Mouse (Mus musculus) liver, adult 2 months (tissue): ENCODE data around the gene Gm21812.
"Not testable (repeated sequence)": the region's sequence is repeated elsewhere in the genome, so short reads cannot be mapped to it uniquely, and the experiment has no call there.

Experiments used
- CTCF ChIP-seq: fragments of 200-500 bp; IDR thresholded peaks from 2 replicates; pipeline ENCODE4 v1.5.1; 2011; ENCODE audit warnings: low read depth, low read length, control low read depth
- POLR2A ChIP-seq: fragments of 200-500 bp; IDR thresholded peaks from 2 replicates; pipeline ENCODE4 v1.6.1; 2011; ENCODE audit warnings: low read length, control low read depth; ENCODE audit not compliant: insufficient read depth; ENCODE audit errors: extremely low read depth

DNA sequence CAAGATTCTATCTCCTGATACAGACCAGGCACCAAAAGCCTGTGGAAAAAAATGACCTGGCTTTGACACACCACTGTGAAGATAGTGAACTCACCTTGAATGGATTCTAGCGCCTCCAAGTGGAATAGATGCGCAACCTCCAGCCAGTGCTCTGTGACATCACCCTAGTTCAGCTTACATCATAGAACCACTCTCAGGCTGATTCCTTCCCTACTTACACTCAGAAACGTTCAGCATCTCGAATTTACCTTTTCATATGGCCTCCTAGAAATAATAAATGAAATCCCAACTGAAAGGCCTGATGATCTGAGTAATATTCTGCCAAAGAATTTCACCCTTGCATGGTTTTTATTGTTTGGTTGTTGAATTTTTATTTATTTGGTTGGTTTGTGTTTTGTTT, at the start of gene Gm21812:
- TF ChIP-seq CTCF, POLR2A: not testable (repeated sequence)
